Mouse (Mus musculus): ENCODE data around the gene Chd8. TPM values are rescaled to one million over a fixed set of nuclear protein-coding genes. Genes with fewer than 3 reads are reported as not detected.

Chd8 gene
- polyA plus RNA-seq, 1 experiment from 2014 or later, result 23.9 TPM

DNA sequence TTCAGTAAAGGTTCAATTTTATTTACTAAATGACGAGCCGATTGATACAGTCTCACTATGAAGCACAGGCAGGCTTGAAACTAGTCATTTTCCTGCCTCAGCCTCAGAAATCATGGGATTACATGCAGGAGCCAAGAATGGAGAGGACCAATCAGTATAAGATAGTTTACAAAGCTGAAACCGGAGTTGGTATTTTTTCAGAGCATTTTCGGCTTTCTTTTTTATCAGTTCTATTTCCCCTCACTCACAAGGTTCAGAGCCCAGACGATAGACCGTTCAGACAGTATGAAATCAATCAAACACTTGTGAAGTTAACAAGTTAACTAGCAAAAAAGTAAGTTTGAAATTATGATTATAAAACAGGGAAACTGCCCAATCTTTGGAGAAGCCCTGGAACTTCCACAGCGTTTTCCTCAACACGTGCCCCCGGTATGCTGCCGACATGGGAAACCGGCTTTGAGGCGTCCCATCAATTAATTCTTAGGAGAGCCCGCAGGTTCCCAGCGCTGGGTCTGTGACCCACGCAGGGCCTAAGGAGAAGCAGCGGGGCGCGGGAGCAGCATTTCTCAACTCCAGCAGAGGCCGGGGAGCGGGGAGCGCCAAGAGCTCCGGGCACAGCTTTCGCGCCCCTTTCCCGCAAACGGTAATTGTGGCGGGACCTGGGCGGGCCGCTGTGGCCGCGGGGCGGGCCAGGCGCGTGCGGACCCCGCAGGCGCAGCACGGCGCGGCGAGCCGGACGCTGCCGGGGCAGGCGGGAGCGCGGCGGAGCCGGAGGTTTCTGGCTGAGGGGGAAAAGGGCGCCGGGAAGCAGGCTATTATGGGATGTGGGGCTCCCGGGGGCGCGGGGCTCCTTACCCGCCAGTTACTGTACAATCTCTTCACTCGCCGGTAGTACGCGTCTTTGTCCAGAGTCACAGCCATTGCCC lies 61.1 kb downstream of the Chd8 start:
- H3K9me3 ChIP-seq, result no peaks in the 10 kb centered on the region
- H3K4me3 ChIP-seq (replicated peaks), result peak overlapping the region; percentile 99
- H3K27ac ChIP-seq, result peak overlapping the region; percentile 98
- peaks cover 5% of the 10 kb centered on the region; the same call in 1 of the 2 replicates for H3K4me1 ChIP-seq (replicated peaks)
- H3K9ac ChIP-seq, result peak overlapping the region; percentile 98
- H3K36me3 ChIP-seq, result no peaks in the 10 kb centered on the region
- WGBS, result under 1% methylated on average over 53 of the region's 59 CpGs
- peak; percentile 64; the same call in 1 of the 2 replicates for ATAC-seq
- H3K27me3 ChIP-seq (replicated peaks), result no peaks in the 10 kb centered on the region
- peak overlapping the region; percentile 64 for H3K4me2 ChIP-seq (replicated peaks)

DNA sequence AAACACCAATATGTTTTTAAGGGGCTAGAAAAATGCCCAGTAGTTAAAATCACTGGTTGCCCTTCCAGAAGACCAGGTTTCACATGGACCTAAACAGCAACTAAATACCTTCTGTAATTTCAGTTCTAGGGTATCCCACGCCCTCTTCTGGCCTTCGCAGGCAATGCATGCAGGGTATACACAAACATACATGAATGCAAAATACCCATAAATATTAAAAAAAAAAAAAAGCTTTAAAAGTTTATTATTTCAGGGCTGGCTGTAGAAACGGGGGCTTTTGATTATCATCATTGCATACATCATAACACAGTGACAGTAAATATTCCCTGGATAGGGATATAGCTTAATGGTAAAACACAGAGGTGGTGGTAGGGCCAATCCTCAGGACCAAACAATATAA lies 61.9 kb downstream of the Chd8 start:
- no peak for ATAC-seq
- no peak overlapping the region for H3K9ac ChIP-seq
- H3K4me2 ChIP-seq (replicated peaks), result peak overlapping the region; percentile 64
- H3K27me3 ChIP-seq (replicated peaks), result no peaks in the 10 kb centered on the region
- H3K4me3 ChIP-seq (replicated peaks), result peak overlapping the region; percentile 99
- peaks cover 5% of the 10 kb centered on the region; the same call in 1 of the 2 replicates for H3K4me1 ChIP-seq (replicated peaks)
- no peaks in the 10 kb centered on the region for H3K9me3 ChIP-seq
- 22% methylated on average over 3 of the region's 3 CpGs for WGBS
- H3K27ac ChIP-seq, result no peak overlapping the region
- no peaks in the 10 kb centered on the region for H3K36me3 ChIP-seq

DNA sequence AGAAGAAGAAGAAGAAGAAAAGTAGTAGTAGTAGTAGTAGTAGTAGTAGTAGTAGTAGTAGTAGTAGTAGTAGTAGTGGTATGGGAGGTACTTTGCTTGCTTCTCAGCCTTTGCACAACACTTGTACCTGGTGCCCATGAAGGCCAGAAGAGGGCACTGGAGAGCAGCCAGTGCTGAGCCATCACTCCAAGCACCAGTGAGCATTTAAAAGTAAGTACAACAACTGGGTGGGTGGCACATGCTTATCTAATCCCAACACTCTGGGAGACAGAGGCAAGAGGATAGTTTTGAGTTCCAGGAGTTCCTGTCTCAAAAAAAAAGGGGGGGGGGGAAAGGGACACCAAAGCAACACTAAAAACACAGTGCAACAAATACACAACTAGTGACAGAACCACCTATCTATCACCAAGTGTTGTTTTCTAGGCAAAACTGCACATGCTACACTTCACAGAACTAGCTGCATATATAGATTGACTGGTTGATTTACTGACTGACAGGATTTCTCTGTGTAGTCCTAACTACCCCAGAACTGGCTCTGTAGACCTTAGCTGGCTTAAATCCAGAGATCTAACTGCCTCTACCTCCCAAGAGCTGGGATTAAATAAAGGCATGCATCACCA lies 66.7 kb downstream of the Chd8 start:
- Histone ChIP-seq H3K4me1 (replicated peaks) (0 out of 2 replicates have a peak, but pooled peaks cover 3% of the 10 kb centered on the region), H3K27me3 (replicated peaks) (no peaks in the 10 kb centered on the region), H3K9me3 (no peaks in the 10 kb centered on the region), H3K4me3 (replicated peaks) (no peak overlapping the region), H3K36me3 (no peaks in the 10 kb centered on the region), H3K4me2 (replicated peaks) (no peak overlapping the region), H3K27ac (no peak overlapping the region), H3K9ac (no peak overlapping the region)
- ATAC-seq, result peak; percentile 75

DNA sequence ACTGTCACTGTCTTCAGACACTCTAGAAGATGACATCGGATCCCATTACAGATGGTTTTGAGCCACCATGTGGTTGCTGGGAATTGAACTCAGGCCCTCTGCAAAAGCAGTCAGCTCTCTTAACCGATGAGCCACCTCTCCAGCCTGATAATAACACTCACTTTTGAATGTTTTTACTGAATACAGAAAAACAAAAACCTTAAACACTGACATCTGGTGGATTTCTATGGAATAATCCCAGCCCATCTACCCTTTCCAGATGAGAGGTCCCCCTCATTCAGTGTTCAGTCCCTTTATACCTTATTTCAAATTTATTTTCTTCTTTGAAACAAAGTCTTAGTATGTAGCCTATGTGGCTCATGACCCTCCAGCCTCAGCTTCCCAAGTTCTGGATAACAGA lies 68.1 kb downstream of the Chd8 start:
- H3K4me2 ChIP-seq (replicated peaks), result no peak overlapping the region
- no peak overlapping the region for H3K9ac ChIP-seq
- no peak overlapping the region for H3K27ac ChIP-seq
- no peaks in the 10 kb centered on the region for H3K9me3 ChIP-seq
- H3K27me3 ChIP-seq (replicated peaks), result no peaks in the 10 kb centered on the region
- 85% methylated on average over 2 of the region's 2 CpGs for WGBS
- no peak for ATAC-seq
- no peak overlapping the region for H3K4me3 ChIP-seq (replicated peaks)
- H3K36me3 ChIP-seq, result no peaks in the 10 kb centered on the region
- no peaks in the 10 kb centered on the region for H3K4me1 ChIP-seq (replicated peaks)

DNA sequence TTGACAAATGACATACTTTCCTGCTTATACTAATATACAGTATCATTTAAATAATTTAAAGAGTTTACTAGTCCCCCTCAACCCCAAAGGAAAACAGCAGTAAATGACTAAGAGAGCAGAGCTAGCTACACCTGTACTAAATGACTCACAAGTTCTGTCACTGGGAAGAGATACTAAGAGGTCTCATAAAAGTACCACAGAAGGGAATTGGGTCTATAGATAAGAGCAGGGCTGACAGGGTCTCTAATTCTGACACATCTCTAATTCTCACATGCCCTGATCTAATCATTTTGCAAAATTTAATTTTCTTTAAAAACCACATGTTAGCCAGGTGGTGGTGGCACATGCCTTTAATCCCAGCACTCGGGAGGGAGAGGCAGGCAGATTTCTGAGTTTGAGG lies 68.8 kb downstream of the Chd8 start:
- Histone ChIP-seq H3K27me3 (replicated peaks) (no peaks in the 10 kb centered on the region), H3K9ac (no peak overlapping the region), H3K4me3 (replicated peaks) (no peak overlapping the region), H3K27ac (no peak overlapping the region), H3K9me3 (no peaks in the 10 kb centered on the region), H3K4me1 (replicated peaks) (no peaks in the 10 kb centered on the region), H3K36me3 (no peaks in the 10 kb centered on the region), H3K4me2 (replicated peaks) (no peak overlapping the region)
- no peak for ATAC-seq
- WGBS, result 70% methylated on average over 1 of the region's 1 CpGs

DNA sequence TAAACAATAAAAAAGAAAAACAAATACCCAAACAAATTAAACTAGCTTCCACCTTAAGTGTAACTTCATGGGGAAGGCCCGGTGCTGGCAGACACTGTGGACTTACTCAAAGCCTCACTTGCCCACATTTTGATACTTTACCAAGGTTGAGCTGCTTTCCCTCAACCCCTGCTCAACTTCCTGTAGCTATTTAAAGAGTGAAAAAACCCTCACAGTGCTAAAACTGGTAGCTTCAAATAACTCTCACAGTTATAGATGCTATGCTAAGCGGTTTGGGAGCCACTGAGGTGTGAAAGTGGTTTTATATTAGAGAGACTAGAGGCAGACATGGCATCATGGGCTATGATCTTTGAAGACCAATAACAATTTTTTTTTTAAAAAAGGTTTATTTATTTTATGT lies 91.0 kb downstream of the Chd8 start:
- Histone ChIP-seq H3K9ac (no peak overlapping the region), H3K9me3 (no peaks in the 10 kb centered on the region), H3K36me3 (peaks cover 13% of the 10 kb centered on the region), H3K27ac (no peak overlapping the region), H3K27me3 (replicated peaks) (no peaks in the 10 kb centered on the region), H3K4me2 (replicated peaks) (no peak overlapping the region), H3K4me3 (replicated peaks) (no peak overlapping the region), H3K4me1 (replicated peaks) (no peaks in the 10 kb centered on the region)
- no peak for ATAC-seq
- 97% methylated on average over 2 of the region's 2 CpGs for WGBS

DNA sequence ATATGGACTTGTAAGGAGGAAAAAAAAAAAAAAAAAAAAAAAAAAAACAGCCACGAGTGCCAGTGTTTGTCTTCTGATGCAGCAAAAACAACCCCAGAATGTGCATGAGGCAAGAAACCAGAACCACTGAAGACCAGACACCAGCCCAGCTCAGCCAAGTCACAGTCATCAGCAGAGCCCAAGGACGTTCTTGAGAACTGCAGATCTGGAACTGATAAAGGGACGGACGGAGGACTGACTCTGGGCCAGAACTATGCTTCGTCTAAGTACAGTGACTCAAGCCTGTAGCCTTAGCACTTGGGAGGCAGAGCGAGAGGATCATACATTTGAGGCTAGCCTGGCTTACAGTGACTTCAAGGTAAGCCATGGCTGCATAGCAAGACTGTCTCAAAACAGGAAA lies 96.7 kb downstream of the Chd8 start:
- Histone ChIP-seq H3K9ac (no peak overlapping the region), H3K27ac (no peak overlapping the region), H3K9me3 (no peaks in the 10 kb centered on the region), H3K36me3 (peaks cover 21% of the 10 kb centered on the region), H3K4me3 (replicated peaks) (no peak overlapping the region), H3K4me2 (replicated peaks) (no peak overlapping the region), H3K27me3 (replicated peaks) (no peaks in the 10 kb centered on the region), H3K4me1 (replicated peaks) (no peaks in the 10 kb centered on the region)
- 84% methylated on average over 6 of the region's 6 CpGs for WGBS
- no peak for ATAC-seq

DNA sequence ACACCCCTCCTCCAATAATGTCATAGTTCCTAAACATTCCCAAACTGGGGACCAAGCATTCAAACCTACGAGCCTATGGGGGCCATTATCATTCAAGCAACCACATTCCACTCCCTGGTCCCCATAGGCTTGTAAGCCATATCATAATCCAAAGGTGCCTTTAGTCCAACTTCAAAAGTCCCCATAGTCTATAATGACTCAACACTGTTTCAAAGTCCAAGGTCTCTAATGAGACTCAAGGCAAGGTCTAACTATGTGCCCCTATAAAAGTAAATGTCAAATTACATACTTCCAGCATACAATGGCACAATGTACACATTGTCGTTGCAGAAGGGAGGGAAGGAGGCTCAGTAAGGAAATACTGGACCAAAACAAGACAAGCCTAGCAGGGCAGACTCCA lies 102.6 kb downstream of the Chd8 start:
- Histone ChIP-seq H3K27ac (no peak overlapping the region), H3K4me1 (replicated peaks) (no peaks in the 10 kb centered on the region), H3K27me3 (replicated peaks) (no peaks in the 10 kb centered on the region), H3K9me3 (no peaks in the 10 kb centered on the region), H3K36me3 (peaks cover 12% of the 10 kb centered on the region), H3K9ac (no peak overlapping the region), H3K4me2 (replicated peaks) (no peak overlapping the region), H3K4me3 (replicated peaks) (no peak overlapping the region)
- WGBS, result 60% methylated on average over 2 of the region's 2 CpGs
- peak; percentile 76 for ATAC-seq

DNA sequence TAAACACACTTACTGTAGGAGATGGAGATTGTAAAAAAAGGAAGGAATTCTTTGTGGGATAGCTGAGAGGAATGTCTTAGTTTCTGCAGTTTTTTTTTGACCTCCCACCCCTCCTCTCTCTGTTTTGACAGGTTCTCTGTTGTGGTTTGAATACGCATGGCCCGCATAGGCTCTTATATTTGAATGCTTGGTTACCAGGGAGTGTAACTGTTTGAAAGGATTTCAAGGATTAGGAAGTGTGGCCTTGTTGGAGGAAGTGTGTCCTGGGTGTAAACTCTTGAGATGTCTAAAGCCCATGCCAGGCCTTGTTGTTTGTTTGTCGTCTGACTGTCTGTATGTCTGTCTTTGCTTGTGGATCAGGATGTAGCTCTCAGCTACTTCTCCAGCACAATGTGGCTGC lies 105.0 kb downstream of the Chd8 start:
- H3K4me1 ChIP-seq (replicated peaks), result no peaks in the 10 kb centered on the region
- WGBS, result 57% methylated on average over 3 of the region's 3 CpGs
- no peak for ATAC-seq
- H3K36me3 ChIP-seq, result no peaks in the 10 kb centered on the region
- no peaks in the 10 kb centered on the region for H3K27me3 ChIP-seq (replicated peaks)
- H3K4me3 ChIP-seq (replicated peaks), result no peak overlapping the region
- H3K9ac ChIP-seq, result no peak overlapping the region
- no peak overlapping the region for H3K4me2 ChIP-seq (replicated peaks)
- no peak overlapping the region for H3K27ac ChIP-seq
- H3K9me3 ChIP-seq, result no peaks in the 10 kb centered on the region

DNA sequence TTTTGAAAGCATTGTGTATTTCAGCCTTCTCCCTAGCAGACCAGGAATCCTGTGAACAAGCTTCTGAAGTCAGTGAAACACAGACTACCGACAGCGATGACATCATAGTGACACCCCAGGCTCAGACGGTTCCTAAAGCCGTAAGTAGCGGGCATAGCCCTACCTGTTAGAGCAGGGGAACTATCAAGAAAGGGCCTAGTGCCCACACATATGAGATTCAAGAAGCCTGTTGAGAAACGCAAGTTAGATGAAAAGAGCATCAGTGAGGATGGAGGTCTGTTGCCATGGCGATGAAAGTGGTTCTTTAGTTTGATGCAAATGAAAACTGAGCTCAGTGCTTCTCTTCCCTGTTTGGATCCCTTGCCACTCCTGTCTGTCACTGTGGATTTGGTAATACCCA lies 105.4 kb downstream of the Chd8 start:
- Histone ChIP-seq H3K4me1 (replicated peaks) (no peaks in the 10 kb centered on the region), H3K4me3 (replicated peaks) (no peak overlapping the region), H3K27ac (no peak overlapping the region), H3K9me3 (no peaks in the 10 kb centered on the region), H3K27me3 (replicated peaks) (no peaks in the 10 kb centered on the region), H3K9ac (no peak overlapping the region), H3K4me2 (replicated peaks) (no peak overlapping the region), H3K36me3 (no peaks in the 10 kb centered on the region)
- ATAC-seq, result no peak
- 41% methylated on average over 7 of the region's 7 CpGs for WGBS

DNA sequence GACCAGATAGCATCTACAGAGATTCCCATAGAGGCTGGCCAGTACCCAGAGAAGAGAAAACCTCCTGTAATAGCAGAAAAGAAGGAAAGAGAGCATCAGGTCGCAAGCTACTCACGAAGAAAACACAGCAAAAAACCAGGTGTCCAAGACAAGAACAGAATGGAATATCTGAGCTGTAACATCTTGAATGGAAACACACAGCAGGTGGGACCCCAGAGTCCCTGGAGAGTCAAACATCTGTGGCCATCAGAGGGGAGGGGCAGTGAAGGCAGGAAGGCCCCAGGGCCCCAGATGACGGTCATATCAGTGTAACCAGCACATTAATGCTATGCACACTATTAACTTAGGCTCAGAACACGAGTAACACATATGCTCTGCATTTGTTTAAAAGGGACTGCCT lies 107.7 kb downstream of the Chd8 start:
- Histone ChIP-seq H3K9me3 (no peaks in the 10 kb centered on the region), H3K36me3 (no peaks in the 10 kb centered on the region), H3K9ac (no peak overlapping the region), H3K4me2 (replicated peaks) (no peak overlapping the region), H3K4me1 (replicated peaks) (no peaks in the 10 kb centered on the region), H3K4me3 (replicated peaks) (no peak overlapping the region), H3K27ac (no peak overlapping the region), H3K27me3 (replicated peaks) (no peaks in the 10 kb centered on the region)
- ATAC-seq, result no peak
- 68% methylated on average over 4 of the region's 4 CpGs for WGBS

All from intestine, embryonic 15.5 days (tissue).